Mouse (Mus musculus): Measurements from ENCODE around the gene Mars2. TPM values are rescaled to one million over a fixed set of nuclear protein-coding genes. Genes with fewer than 3 reads are reported as not detected.

Gene Mars2
- polyA plus RNA-seq, 1 experiment from 2014 or later, result 3.5 TPM

- 85% methylated on average over 5 of the region's 5 CpGs for WGBS
- Histone ChIP-seq H3K27me3 (no peaks in the 10 kb centered on the region), H3K4me2 (no peak overlapping the region), H3K4me1 (replicated peaks) (peaks cover 5% of the 10 kb centered on the region; the same call in 1 of the 2 replicates), H3K4me3 (no peak overlapping the region), H3K9ac (no peak overlapping the region), H3K9me3 (no peaks in the 10 kb centered on the region), H3K27ac (no peak overlapping the region), H3K36me3 (no peaks in the 10 kb centered on the region)
- no peak for ATAC-seq (ENCODE audit: low FRiP score)
These were observed 28.4 kb upstream of the Mars2 start for GRCm38 (mm10) chr1:55208500-55209140.

GRCm38 (mm10) chr1:55210202-55210965 is 26.6 kb upstream of the Mars2 start:
- no peak overlapping the region for H3K9ac ChIP-seq
- H3K36me3 ChIP-seq, result no peaks in the 10 kb centered on the region
- ATAC-seq (ENCODE audit: low FRiP score), result no peak
- no peaks in the 10 kb centered on the region for H3K27me3 ChIP-seq
- 53% methylated on average over 12 of the region's 12 CpGs for WGBS
- no peak overlapping the region for H3K4me3 ChIP-seq
- no peak overlapping the region for H3K4me2 ChIP-seq
- no peak overlapping the region for H3K27ac ChIP-seq
- H3K9me3 ChIP-seq, result no peaks in the 10 kb centered on the region
- H3K4me1 ChIP-seq (replicated peaks), result peaks cover 5% of the 10 kb centered on the region; the same call in 1 of the 2 replicates

GRCm38 (mm10) chr1:55211081-55211480 is 25.9 kb upstream of the Mars2 start:
- H3K27me3 ChIP-seq, result no peaks in the 10 kb centered on the region
- no peak for ATAC-seq (ENCODE audit: low FRiP score)
- H3K4me3 ChIP-seq, result no peak overlapping the region
- peaks cover 5% of the 10 kb centered on the region; the same call in 1 of the 2 replicates for H3K4me1 ChIP-seq (replicated peaks)
- H3K27ac ChIP-seq, result no peak overlapping the region
- H3K4me2 ChIP-seq, result no peak overlapping the region
- H3K9ac ChIP-seq, result no peak overlapping the region
- 77% methylated on average over 8 of the region's 8 CpGs for WGBS
- no peaks in the 10 kb centered on the region for H3K36me3 ChIP-seq
- no peaks in the 10 kb centered on the region for H3K9me3 ChIP-seq

GRCm38 (mm10) chr1:55212771-55213170 is 24.2 kb upstream of the Mars2 start:
- H3K4me3 ChIP-seq, result no peak overlapping the region
- H3K9ac ChIP-seq, result no peak overlapping the region
- no peaks in the 10 kb centered on the region for H3K9me3 ChIP-seq
- ATAC-seq (ENCODE audit: low FRiP score), result no peak
- no peaks in the 10 kb centered on the region for H3K36me3 ChIP-seq
- no peak overlapping the region for H3K27ac ChIP-seq
- no peak overlapping the region for H3K4me2 ChIP-seq
- WGBS, result 83% methylated on average over 4 of the region's 4 CpGs
- H3K4me1 ChIP-seq (replicated peaks), result peaks cover 5% of the 10 kb centered on the region; the same call in 1 of the 2 replicates
- H3K27me3 ChIP-seq, result no peaks in the 10 kb centered on the region

- Histone ChIP-seq H3K27me3 (no peaks in the 10 kb centered on the region), H3K4me2 (no peak overlapping the region), H3K36me3 (no peaks in the 10 kb centered on the region), H3K27ac (no peak overlapping the region), H3K9ac (no peak overlapping the region), H3K9me3 (no peaks in the 10 kb centered on the region), H3K4me1 (replicated peaks) (peaks cover 5% of the 10 kb centered on the region; the same call in 1 of the 2 replicates), H3K4me3 (no peak overlapping the region)
- ATAC-seq (ENCODE audit: low FRiP score), result no peak
- 75% methylated on average over 6 of the region's 6 CpGs for WGBS
These were observed 23.5 kb upstream of the Mars2 start for GRCm38 (mm10) chr1:55213475-55213874.

GRCm38 (mm10) chr1:55213936-55214335 is 23.0 kb upstream of the Mars2 start:
- H3K27me3 ChIP-seq, result no peaks in the 10 kb centered on the region
- no peak for ATAC-seq (ENCODE audit: low FRiP score)
- 88% methylated on average over 6 of the region's 6 CpGs for WGBS
- no peak overlapping the region for H3K27ac ChIP-seq
- H3K4me2 ChIP-seq, result no peak overlapping the region
- H3K9me3 ChIP-seq, result no peaks in the 10 kb centered on the region
- H3K9ac ChIP-seq, result no peak overlapping the region
- H3K4me3 ChIP-seq, result no peak overlapping the region
- H3K36me3 ChIP-seq, result no peaks in the 10 kb centered on the region
- peaks cover 5% of the 10 kb centered on the region; the same call in 1 of the 2 replicates for H3K4me1 ChIP-seq (replicated peaks)

GRCm38 (mm10) chr1:55215185-55215813 is 21.7 kb upstream of the Mars2 start:
- Histone ChIP-seq H3K4me3 (no peak overlapping the region), H3K36me3 (no peaks in the 10 kb centered on the region), H3K4me2 (no peak overlapping the region), H3K4me1 (replicated peaks) (peaks cover 4% of the 10 kb centered on the region; the same call in 1 of the 2 replicates), H3K9ac (no peak overlapping the region), H3K9me3 (no peaks in the 10 kb centered on the region), H3K27ac (no peak overlapping the region), H3K27me3 (no peaks in the 10 kb centered on the region)
- ATAC-seq (ENCODE audit: low FRiP score), result no peak
- WGBS, result 75% methylated on average over 11 of the region's 11 CpGs

GRCm38 (mm10) chr1:55217191-55217590 is 19.8 kb upstream of the Mars2 start:
- H3K9ac ChIP-seq, result no peak overlapping the region
- 72% methylated on average over 2 of the region's 2 CpGs for WGBS

GRCm38 (mm10) chr1:55221352-55221751 is 15.6 kb upstream of the Mars2 start:
- H3K4me2 ChIP-seq, result no peak overlapping the region
- no peaks in the 10 kb centered on the region for H3K36me3 ChIP-seq
- WGBS, result 64% methylated on average over 4 of the region's 4 CpGs
- no peak overlapping the region for H3K4me3 ChIP-seq
- ATAC-seq (ENCODE audit: low FRiP score), result no peak
- H3K4me1 ChIP-seq (replicated peaks), result peaks cover 18% of the 10 kb centered on the region
- no peaks in the 10 kb centered on the region for H3K9me3 ChIP-seq
- H3K27ac ChIP-seq, result no peak overlapping the region
- no peak overlapping the region for H3K9ac ChIP-seq
- H3K27me3 ChIP-seq, result 0 out of 2 replicates have a peak, but pooled peaks cover 4% of the 10 kb centered on the region

More at GRCm38 (mm10) chr1:55217191-55217590, 19.8 kb upstream of the Mars2 start:
- no peak overlapping the region for H3K4me2 ChIP-seq
- no peak overlapping the region for H3K27ac ChIP-seq
- peaks cover 3% of the 10 kb centered on the region for H3K4me1 ChIP-seq (replicated peaks)
- H3K27me3 ChIP-seq, result no peaks in the 10 kb centered on the region
- ATAC-seq (ENCODE audit: low FRiP score), result no peak
- H3K9me3 ChIP-seq, result no peaks in the 10 kb centered on the region
- no peaks in the 10 kb centered on the region for H3K36me3 ChIP-seq
- H3K4me3 ChIP-seq, result no peak overlapping the region

GRCm38 (mm10) chr1:55223026-55223425 is 14.0 kb upstream of the Mars2 start:
- Histone ChIP-seq H3K27me3 (0 out of 2 replicates have a peak, but pooled peaks cover 4% of the 10 kb centered on the region), H3K4me3 (no peak overlapping the region), H3K4me1 (replicated peaks) (peaks cover 19% of the 10 kb centered on the region), H3K36me3 (no peaks in the 10 kb centered on the region), H3K9ac (no peak overlapping the region), H3K9me3 (no peaks in the 10 kb centered on the region), H3K4me2 (no peak overlapping the region), H3K27ac (no peak overlapping the region)
- 92% methylated on average over 7 of the region's 7 CpGs for WGBS
- no peak for ATAC-seq (ENCODE audit: low FRiP score)

GRCm38 (mm10) chr1:55224111-55224510 is 12.9 kb upstream of the Mars2 start:
- Histone ChIP-seq H3K27me3 (0 out of 2 replicates have a peak, but pooled peaks cover 4% of the 10 kb centered on the region), H3K36me3 (no peaks in the 10 kb centered on the region), H3K4me2 (peak overlapping the region; percentile 64), H3K27ac (no peak overlapping the region), H3K9me3 (no peaks in the 10 kb centered on the region), H3K4me3 (peak overlapping the region; percentile 44), H3K4me1 (replicated peaks) (peaks cover 19% of the 10 kb centered on the region), H3K9ac (peak overlapping the region; percentile 19; the same call in 1 of the 2 replicates)
- peak; percentile 55 for ATAC-seq (ENCODE audit: low FRiP score)
- WGBS, result 49% methylated on average over 11 of the region's 11 CpGs

GRCm38 (mm10) chr1:55225398-55225797 is 11.6 kb upstream of the Mars2 start:
- Histone ChIP-seq H3K4me2 (peak overlapping the region; percentile 64), H3K4me1 (replicated peaks) (peaks cover 19% of the 10 kb centered on the region), H3K27me3 (0 out of 2 replicates have a peak, but pooled peaks cover 4% of the 10 kb centered on the region), H3K9me3 (no peaks in the 10 kb centered on the region), H3K27ac (peak overlapping the region; percentile 31; the same call in 1 of the 2 replicates), H3K9ac (peak overlapping the region; percentile 57), H3K4me3 (peak overlapping the region; percentile 44), H3K36me3 (no peaks in the 10 kb centered on the region)
- 35% methylated on average over 3 of the region's 3 CpGs for WGBS
- no peak for ATAC-seq (ENCODE audit: low FRiP score)

All from hindbrain, embryonic 13.5 days (tissue).